Mouse (Mus musculus) T-helper 1 cell (primary cell): Measurements from ENCODE around the gene Slco1a5.
"Not testable (repeated sequence)": the region's sequence is repeated elsewhere in the genome, so short reads cannot be mapped to it uniquely, and the experiment has no call there.

Source experiments
- in situ Hi-C: fragments of 300-600 bp; cut with MboI, MseI; formaldehyde crosslinking; loops from one replicate; pipeline ENCODE4 v1.15.1; 2025; ENCODE audit warnings: high pct_unique_total_duplicates

The Slco1a5 gene

DNA sequence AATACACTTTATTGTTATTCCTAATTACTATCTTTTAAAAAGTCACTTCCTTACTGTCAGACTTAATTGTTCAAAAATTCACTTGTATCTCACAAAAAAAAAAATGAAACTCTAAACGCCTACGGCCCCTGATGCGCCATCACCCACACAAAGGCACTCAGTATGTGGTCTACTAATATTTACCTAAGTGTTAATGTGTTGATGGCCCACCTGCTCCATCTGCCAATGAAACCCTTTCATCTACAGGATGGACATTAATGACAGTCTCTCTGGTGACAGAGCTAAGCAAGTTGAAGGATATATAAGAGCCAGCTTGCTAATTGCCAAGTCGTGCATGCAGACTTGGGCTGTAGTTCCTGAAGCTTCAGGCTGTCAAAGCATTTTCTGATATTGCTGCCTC lies 24.7 kb downstream of the Slco1a5 start, which contains the start of gene Iapp:
Iapp (plus strand) TSS at position 326 of the 400 bp plus-strand sequence.
- in situ Hi-C loops = no loop called here

- in situ Hi-C loops = no loop called here
Measured at GRCm38 (mm10) chr6:142289413-142290118, 33.2 kb downstream of the Slco1a5 start.

DNA sequence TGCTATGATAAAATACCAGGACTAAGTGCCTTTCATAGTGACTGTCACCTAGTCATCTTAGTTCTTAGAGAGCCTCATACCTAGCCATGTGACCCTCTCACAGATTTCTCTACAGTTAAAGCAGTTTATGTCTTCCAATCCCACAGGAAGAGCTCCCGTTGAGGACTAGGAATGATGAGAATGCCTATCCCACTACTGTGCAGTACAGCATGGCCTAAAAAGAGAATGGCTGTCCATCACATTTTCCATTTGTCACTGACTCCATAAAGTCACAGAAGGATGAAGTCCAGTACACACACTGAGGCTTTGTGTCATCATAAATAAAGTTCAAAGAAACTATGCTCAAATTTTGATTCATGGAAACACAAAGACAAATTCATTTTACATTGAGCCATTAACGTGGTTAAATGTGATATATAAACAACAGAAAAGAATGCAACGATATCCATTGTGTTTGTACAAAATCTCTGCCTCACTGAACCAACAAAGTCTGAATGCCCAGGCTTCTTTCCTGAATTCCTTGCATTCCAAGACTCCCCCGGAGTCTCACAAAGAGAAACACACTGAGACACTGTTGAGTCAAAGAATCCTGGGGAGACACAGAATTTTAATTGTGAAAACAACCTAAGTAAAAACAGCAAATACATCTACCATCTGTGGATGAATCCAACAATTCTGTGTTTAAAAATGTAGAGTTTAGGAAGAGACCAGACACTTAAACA lies 46.9 kb downstream of the Slco1a5 start:
- in situ Hi-C loops = no loop called here

GRCm38 (mm10) chr6:142250738-142251307 lies 72.0 kb downstream of the Slco1a5 start:
- in situ Hi-C loops = not testable (repeated sequence)

DNA sequence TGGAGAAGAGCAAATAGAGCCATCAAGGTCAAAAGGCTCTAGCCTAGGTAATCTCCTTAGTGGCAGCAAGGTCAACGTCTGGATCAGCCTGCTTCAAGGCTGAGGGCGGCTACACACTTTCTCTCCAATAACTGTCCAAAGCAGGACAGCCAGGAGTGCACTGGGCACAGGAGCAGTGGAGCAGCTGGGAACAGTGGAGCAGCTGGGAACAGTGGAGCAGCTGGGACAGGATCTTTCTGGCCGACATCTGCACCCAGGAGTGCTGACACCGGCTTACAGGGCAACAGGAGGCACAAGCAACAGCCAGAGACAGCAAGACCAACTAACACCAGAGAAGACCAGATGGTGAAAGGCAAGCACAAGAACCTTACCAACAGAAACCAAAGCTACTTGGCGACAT lies 77.7 kb downstream of the Slco1a5 start:
- in situ Hi-C loops = no loop called here

DNA sequence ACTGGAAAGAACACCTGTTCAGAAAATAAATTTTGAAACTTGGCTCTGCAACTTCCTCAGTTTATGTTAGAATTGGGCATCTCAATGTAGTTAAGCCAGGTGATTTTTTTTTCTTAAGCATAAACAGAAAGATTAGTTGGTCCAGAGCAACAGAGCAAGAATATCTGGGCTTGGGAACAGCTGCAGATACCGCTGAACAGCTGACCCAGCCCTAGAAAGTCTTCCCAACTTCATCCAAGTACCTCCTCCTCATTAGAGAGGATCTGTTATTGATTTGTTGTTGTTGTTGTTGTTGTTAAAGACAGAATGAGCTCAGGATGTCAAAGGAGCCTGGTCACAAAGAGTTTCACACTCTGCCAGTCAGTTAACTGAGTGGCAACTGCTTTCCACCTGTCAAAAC lies 83.3 kb downstream of the Slco1a5 start:
- in situ Hi-C loops = no loop called here

- in situ Hi-C loops = no loop called here
Measured at GRCm38 (mm10) chr6:142220138-142220537, 102.6 kb downstream of the Slco1a5 start.

DNA sequence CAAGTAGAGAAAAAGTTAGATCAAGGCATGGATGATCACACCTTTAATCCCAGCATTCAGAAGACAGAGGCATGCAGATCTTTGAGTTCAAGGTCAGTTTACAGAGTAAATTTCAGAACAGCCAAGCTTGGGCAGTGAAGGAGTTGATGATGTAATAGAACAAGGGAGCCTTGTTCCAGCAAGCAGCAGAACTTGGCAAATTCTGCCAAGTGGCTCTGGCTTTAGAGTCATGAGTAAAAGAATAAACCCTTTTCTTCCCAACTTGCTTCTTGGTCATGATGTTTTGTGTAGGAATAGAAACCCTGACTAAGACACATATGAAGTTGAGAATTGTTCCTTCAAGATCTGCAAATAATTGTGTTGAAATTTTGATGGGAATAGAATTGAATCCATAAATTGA lies 111.0 kb downstream of the Slco1a5 start:
- in situ Hi-C loops = no loop called here

DNA sequence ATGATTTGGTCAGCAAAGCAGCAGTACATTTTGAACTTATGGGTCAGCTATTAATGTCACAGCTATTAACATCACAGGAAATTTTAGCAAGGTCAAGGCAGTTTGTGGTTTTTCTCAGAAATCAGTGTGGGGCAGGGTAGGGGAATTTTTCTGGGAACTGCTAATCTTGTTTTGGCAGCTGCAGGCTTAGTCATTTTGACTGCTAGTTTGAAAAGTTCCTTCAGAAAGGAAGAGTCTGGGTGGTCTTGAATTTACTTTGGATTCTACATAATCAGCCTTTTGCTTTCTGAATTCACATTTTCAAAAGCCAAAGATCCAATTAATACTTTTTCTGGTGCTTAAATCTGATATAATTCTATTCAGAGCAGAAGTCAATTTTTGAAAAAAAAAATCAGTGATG lies 113.0 kb downstream of the Slco1a5 start:
- in situ Hi-C loops = no loop called here

- in situ Hi-C loops = no loop called here
Measured at GRCm38 (mm10) chr6:142208421-142208820, 114.4 kb downstream of the Slco1a5 start, which contains the start of gene Slco1a6. TSS of gene Slco1a6 (minus strand) at chr6:142208521.

- in situ Hi-C loops = no loop called here
Measured at GRCm38 (mm10) chr6:142200524-142200923, 122.3 kb downstream of the Slco1a5 start.

DNA sequence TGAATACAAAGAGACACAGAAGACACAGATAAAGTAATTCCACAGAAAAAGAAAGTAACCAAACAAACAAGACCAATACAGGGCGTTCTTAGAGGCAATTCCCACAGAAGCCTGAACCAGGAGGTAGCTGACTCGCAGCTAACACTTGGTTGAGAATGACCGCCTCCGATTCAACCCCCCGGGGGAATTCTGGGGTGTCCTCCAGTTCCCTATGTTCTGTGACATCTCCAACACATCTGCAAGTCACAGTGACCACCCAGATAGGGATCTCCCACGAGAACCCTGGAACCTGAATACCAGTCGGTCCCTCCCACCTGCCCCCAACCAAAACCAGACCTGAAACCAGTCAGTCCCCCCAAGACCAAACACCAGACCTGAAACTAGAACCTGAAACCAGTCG lies 128.5 kb downstream of the Slco1a5 start:
- in situ Hi-C loops = no loop called here

- in situ Hi-C loops = no loop called here
Measured at GRCm38 (mm10) chr6:142191962-142192361, 130.8 kb downstream of the Slco1a5 start.

DNA sequence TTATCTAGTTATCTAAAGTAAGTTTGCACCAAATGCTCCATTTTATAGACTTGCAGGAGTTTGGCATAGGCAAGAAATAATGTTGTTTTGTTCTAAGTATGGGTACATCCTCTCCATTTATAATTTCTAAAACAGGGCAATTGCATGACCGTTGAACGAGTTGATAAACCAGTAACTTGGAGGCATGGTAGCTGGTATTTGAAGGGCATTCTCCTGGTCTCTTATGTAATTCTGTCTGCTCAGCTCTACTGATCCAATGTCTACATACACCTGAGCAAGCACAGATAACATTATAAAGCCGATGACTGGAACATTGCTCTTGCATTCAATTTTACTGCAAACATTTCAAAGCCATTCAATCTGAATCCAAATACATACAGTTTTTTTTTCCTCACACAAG lies 135.4 kb downstream of the Slco1a5 start:
- in situ Hi-C loops = no loop called here

GRCm38 (mm10) chr6:142185868-142186415 lies 136.8 kb downstream of the Slco1a5 start:
- in situ Hi-C loops = no loop called here
